ENCODE assay signal across 15 mouse cellular contexts in genomic region chr5:121144441-121145238, GRCm38 (mm10). TPM values are rescaled to one million over a fixed set of nuclear protein-coding genes. Genes with fewer than 3 reads are reported as not detected.
DNase-seq lines count a peak whose midpoint lies in the region; ATAC-seq lines count a peak whose summit lies in the region.
"Had no signal": no experiment of that assay in that cellular context is flagged by ENCODE, and none has a peak within 500 bp of the region (broad histone marks: within the 10 kb centered on the region; RNA-seq: fewer than 3 reads in every experiment).

No protein-coding gene starts in this region.

- no peak for ATAC-seq in hindbrain, embryonic 15.5 days (ENCODE audit: low FRiP score, low read depth)
- ATAC-seq: intestine, embryonic 15.5 days had no signal

- H3K36me3 ChIP-seq in hindbrain, embryonic 15.5 days = peaks cover 31% of the 10 kb centered on the region
- H3K36me3 ChIP-seq in hindbrain, embryonic 10.5 days = peaks cover 98% of the 10 kb centered on the region

- H3K4me2 ChIP-seq in hindbrain, embryonic 15.5 days = no peak overlapping the region
- H3K4me2 ChIP-seq: embryonic facial prominence, embryonic 12.5 days; heart, embryonic 15.5 days; intestine, embryonic 15.5 days; limb, embryonic 15.5 days; lung, embryonic 14.5 days had no signal

- H3K4me1 ChIP-seq in hindbrain, embryonic 15.5 days (replicated peaks) = peaks cover 33% of the 10 kb centered on the region
- no peaks in the 10 kb centered on the region for H3K4me1 ChIP-seq in hindbrain, embryonic 10.5 days (replicated peaks)
- H3K4me1 ChIP-seq: embryonic facial prominence, embryonic 12.5 days; intestine, embryonic 15.5 days; limb, embryonic 15.5 days had no signal

- H3K9ac ChIP-seq in hindbrain, embryonic 15.5 days = no peak overlapping the region
- H3K9ac ChIP-seq: embryonic facial prominence, embryonic 12.5 days; heart, embryonic 15.5 days; intestine, embryonic 15.5 days; limb, embryonic 15.5 days; lung, embryonic 14.5 days had no signal

- H3K9me3 ChIP-seq in hindbrain, embryonic 15.5 days = no peaks in the 10 kb centered on the region
- H3K9me3 ChIP-seq in hindbrain, embryonic 10.5 days = no peaks in the 10 kb centered on the region
- H3K9me3 ChIP-seq: embryonic facial prominence, embryonic 12.5 days; heart, embryonic 15.5 days; intestine, embryonic 15.5 days; limb, embryonic 15.5 days had no signal

- DNase-seq in adrenal gland, adult (ENCODE audit: inconsistent age in 2 of 2, low spot score in 1 of 2) = peak; percentile 55 to 70
- DNase-seq in adrenal gland, adult 8-10 months = no peak
- no peak for DNase-seq in hindbrain, embryonic 10.5 days (ENCODE audit: low spot score)
- peak; percentile 13 for DNase-seq in left cerebral cortex, postnatal 4 days
- no peak for DNase-seq in left cerebral cortex, adult 18-20 months (ENCODE audit: low spot score in 2 of 2)
- peak; percentile 70 to 76 for DNase-seq in cerebellum, postnatal 36 days
- no peak for DNase-seq in gastrocnemius, postnatal 25 days
- DNase-seq: adrenal gland, postnatal 14 days; lung, embryonic 14.5 days; thymus, postnatal 4 days had no signal

- no peak overlapping the region for H3K4me3 ChIP-seq in hindbrain, embryonic 15.5 days
- no peak overlapping the region for H3K4me3 ChIP-seq in hindbrain, embryonic 10.5 days
- H3K4me3 ChIP-seq: embryonic facial prominence, embryonic 12.5 days; heart, embryonic 15.5 days; intestine, embryonic 15.5 days; limb, embryonic 15.5 days had no signal

- intact Hi-C loops in left cerebral cortex, postnatal 4 days (cut with DNase I) = no loop called here

- no peaks in the 10 kb centered on the region for H3K27me3 ChIP-seq in hindbrain, embryonic 15.5 days
- H3K27me3 ChIP-seq in hindbrain, embryonic 10.5 days (ENCODE audit: insufficient read depth, poor library complexity, severe bottlenecking) = no peaks in the 10 kb centered on the region
- H3K27me3 ChIP-seq: embryonic facial prominence, embryonic 12.5 days; heart, embryonic 15.5 days; intestine, embryonic 15.5 days; limb, embryonic 15.5 days had no signal

- H3K27ac ChIP-seq in hindbrain, embryonic 15.5 days (replicated peaks) = peak overlapping the region; percentile 59; the same call in 1 of the 2 replicates
- no peak overlapping the region for H3K27ac ChIP-seq in hindbrain, embryonic 10.5 days
- H3K27ac ChIP-seq: embryonic facial prominence, embryonic 12.5 days; heart, embryonic 15.5 days; intestine, embryonic 15.5 days had no signal

- 75% methylated on average over 13 of the region's 13 CpGs for WGBS in hindbrain, embryonic 15.5 days
- WGBS in hindbrain, embryonic 10.5 days = 91% methylated on average over 13 of the region's 13 CpGs

RNA-seq across cellular contexts. Expression of gene Ptpn11, which starts 46.6 kb away (rescaled TPM):
- 100 to 1,000 TPM; 101 to 141 (median 124) TPM for total RNA-seq in adrenal gland, adult 8-10 months (2022)
- 20.0 and 22.9 TPM in 2 replicates for polyA plus RNA-seq in hindbrain, embryonic 15.5 days (2015; fragmentation: Nextera tagmentation; extraction: Ambion mirVana)
- polyA plus RNA-seq in hindbrain, embryonic 10.5 days (2016; fragmentation: Nextera tagmentation; extraction: Ambion mirVana) = 20.4 and 23.1 TPM in 2 replicates
- total RNA-seq in left cerebral cortex, postnatal 4 days (2021) = 10 to 100 TPM; 74.1 to 76.3 TPM
- 100 to 1,000 TPM in 1 of 2 experiments, 10 to 100 TPM in 1; 96.8 to 105 TPM for total RNA-seq in left cerebral cortex, adult 18-20 months (2021)
- total RNA-seq in gastrocnemius, postnatal 25 days (2021) = 10 to 100 TPM; 65.5 to 75.5 TPM

RNA-seq across cellular contexts. Expression of gene Rpl6, which starts 59.6 kb away (rescaled TPM):
- 1,000 to 10,000 TPM in 2 of 4 experiments, 100 to 1,000 TPM in 2; 908 to 1,162 (median 1,035) TPM for total RNA-seq in adrenal gland, adult 8-10 months (2022)
- 342 and 359 TPM in 2 replicates for polyA plus RNA-seq in hindbrain, embryonic 15.5 days (2015; fragmentation: Nextera tagmentation; extraction: Ambion mirVana)
- polyA plus RNA-seq in hindbrain, embryonic 10.5 days (2016; fragmentation: Nextera tagmentation; extraction: Ambion mirVana) = 553 and 627 TPM in 2 replicates
- 100 to 1,000 TPM; 639 to 650 TPM for total RNA-seq in left cerebral cortex, postnatal 4 days (2021)
- total RNA-seq in left cerebral cortex, adult 18-20 months (2021) = 100 to 1,000 TPM; 457 to 473 TPM
- 100 to 1,000 TPM; 444 to 447 TPM for total RNA-seq in gastrocnemius, postnatal 25 days (2021)

Comparison
In these comparisons a context has a peak if more than half of its experiments do, and no peak if none do; other contexts are left out.
1. DNase-seq: peak in adrenal gland, adult (2 of 2), left cerebral cortex, postnatal 4 days (single experiment) and cerebellum, postnatal 36 days (2 of 2); none in adrenal gland, adult 8-10 months (single experiment), hindbrain, embryonic 10.5 days (single experiment), left cerebral cortex, adult 18-20 months (0 of 2) and gastrocnemius, postnatal 25 days (single experiment).